Mouse (Mus musculus) cerebellum, postnatal 10 days (tissue): ENCODE measurements around the gene Tedc2.

Experiments used
- DNase-seq, 2 experiments: peaks; one replicate each; pipeline ENCODE4 v3.0.0; 2021; ENCODE audit warnings: mixed read lengths in 2 of 2

The Tedc2 gene

DNA sequence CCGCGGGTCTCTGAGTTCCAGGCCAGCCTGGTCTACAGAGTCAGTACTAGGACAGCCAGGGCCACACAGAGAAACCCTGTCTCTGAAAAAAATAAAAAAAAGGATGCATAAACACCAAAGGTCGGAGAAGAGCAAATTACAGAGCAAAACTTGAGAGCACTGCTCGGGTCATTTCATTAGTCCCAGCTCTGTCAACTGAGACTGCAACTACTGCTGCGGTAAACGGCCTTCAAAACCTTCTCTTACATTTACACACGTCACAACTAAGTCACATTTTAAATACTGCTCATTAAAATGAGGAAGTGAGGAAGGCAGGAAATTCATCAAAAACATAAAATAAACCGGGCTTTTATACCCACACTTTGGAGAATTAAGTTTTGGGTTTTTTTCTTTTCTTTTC lies 27.8 kb downstream of the Tedc2 start:
- DNase-seq = no peak

DNA sequence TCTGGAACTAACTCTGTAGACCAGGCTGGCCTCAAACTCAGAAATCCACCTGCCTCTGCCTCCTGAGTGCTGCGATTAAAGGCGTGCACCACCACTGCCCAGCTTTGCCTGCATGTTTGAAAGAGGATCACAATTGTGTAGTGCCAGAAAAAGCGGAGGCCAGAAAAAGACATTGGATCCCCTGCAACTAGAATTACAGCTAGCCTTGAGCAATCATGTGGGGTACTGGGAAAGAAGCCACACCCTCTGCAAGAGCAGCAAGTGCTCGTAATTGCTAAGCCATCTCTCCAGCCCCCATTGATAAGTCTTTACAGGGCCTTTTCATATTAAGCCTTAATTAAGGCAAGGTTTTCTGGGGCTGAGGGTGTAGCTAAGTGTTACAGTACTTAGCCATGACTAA lies 29.2 kb downstream of the Tedc2 start:
- DNase-seq = no peak

DNA sequence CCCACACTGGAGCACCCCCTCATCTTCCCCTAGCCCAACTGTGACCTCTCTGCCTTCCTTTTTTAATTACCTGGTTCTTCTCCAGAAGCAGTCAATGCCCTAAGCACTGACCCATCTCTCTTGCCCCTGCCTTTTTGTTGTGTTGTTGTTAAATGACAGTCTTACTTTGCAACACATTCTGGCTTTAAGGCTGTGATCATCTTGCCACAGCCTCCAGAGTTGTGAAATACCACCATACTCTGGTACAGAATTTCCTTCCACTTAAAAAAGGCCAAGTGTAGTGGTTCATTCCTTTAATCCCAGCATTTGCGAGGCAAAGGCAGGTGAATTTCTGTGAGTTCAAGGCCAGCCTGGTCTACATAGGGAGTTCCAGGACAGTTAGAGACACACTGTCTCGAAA lies 29.7 kb downstream of the Tedc2 start:
- DNase-seq = no peak

DNA sequence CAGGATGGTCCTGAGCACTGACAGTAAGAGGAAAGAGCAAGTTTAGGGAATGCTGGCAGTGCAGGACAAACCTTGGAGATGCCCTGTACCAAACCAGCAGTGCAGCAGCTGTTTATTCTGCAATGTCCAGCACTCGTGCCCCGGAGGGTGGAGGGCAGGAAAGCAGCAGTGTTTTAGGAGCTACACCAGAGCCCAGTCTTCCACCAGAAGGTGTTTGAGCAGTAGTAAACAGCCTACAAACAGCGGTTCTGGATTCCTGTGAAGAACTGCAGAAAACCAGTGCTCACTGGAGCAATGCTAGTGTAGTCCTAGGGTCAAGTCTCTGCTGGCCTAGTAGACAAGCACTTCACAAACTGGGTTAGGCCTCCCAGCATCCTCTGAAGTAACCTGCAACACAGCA lies 46.4 kb downstream of the Tedc2 start:
- DNase-seq = no peak

DNA sequence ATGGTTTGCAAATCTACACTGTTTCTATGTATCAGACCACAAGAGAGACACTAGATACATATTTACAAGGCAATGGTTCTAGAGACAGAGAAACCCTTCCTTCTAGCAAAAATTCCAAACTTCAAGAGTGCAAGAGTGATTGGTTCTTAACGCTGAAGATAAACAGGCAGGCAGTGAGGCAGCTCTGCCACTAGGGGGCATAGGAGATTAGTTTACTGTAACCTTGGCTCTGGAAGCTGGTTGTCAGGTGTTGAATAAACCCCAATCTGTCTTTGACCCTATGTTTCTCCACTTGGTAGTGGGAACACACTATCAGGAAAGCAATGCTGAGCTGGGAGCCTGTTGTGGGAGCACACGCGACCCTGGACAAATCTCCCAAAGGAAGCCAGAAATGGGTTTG lies 47.2 kb downstream of the Tedc2 start:
- peak; percentile 87 to 94 for DNase-seq

DNA sequence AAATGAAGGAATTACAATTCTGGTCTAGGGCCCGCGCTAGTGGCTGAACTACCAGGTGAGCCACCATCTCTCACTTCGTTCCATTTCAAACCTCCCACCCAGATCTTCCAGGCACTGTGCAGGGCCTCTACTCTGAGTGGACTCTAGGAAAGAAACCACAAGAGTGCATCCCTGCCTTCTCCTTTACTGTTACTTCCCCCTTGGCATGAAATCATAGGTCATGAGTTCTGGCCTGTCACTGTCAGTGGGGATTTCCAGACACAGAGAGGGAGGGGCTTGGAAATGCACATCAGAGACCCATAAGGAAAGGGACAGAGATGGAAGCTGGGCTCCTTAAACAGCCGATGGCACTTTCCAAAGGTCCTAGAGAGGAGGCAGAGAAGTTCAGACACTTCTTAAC lies 48.9 kb downstream of the Tedc2 start:
- DNase-seq = no peak

DNA sequence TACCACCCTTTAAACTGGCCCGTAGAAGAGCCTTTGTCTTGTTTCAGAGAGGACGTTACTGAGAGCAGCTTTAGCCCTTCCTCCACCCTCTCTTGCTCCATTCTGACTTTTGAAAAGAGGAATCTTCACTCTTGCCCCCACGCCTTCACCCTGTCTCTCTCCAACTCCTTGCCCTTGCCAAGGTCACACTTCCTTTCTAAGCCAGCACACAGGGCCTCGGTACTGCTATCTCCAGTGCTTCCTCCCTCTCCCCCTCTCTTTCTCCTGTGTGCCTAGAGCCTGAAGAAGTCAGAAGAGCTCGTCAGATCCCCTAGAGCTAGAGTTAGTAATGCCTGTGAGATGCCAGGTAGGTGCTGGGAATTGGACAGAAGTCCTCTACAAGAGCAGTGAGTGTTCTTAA lies 49.9 kb downstream of the Tedc2 start:
- DNase-seq = no peak

DNA sequence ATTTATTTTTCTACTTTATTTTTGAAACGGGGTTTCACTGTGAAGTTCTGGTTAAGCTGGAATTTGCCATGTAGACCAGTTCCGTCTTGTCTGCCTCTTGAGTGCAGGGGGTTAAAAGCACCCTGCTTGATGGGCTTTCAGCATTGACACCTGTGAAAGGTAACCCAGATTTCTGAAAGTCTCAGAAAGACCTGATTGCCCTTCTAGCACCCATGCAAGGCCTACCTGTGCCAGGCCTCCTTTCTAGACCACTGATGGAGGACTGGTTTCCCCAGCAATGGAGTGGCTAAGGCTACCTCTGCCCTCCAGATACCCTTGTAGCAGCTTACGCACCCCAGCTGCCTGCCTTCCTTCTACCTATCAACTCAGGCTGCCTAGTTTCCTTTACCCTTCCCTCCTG lies 50.5 kb downstream of the Tedc2 start:
- DNase-seq = no peak

DNA sequence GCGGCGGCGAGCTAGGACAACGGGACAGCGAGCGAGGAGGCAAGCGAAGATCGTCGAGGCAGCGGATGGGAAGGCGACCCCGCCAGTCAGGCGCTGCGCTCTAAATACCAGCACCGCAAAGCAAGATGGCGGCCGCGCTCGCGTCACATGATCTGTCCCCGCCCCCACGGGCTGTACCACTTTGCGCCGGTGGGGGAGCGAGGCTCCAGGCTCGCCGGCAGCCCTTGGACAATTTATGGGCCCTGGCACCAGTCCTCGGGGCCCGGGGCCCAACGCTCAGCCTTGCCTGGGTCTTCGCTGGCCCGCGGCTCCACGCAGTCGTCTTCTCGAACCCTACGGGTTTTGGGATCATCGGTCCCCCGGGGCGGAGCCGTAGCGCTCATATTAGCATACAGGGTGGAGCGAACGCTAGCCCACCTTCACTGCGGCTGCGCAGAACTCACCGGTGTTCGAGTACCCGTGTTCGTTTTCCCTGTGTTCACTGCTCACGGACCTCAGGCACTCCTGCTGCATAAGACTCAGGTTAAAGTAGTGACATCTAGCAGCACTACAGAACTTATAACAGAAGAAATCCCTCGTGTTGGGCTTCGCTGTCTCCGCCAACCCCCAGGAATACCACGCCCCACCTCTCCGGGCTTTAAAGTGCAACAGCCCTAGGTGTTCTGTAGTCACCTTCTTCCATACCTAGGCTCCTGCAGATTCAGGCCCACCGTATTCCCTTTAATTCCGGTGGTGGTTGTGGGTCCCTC lies 51.2 kb downstream of the Tedc2 start, which contains the start of gene Atp6v0c:
Gene Atp6v0c, minus strand, starts transcription at position 386 of the 749 bp plus-strand sequence.
- peak; percentile 98 for DNase-seq

DNA sequence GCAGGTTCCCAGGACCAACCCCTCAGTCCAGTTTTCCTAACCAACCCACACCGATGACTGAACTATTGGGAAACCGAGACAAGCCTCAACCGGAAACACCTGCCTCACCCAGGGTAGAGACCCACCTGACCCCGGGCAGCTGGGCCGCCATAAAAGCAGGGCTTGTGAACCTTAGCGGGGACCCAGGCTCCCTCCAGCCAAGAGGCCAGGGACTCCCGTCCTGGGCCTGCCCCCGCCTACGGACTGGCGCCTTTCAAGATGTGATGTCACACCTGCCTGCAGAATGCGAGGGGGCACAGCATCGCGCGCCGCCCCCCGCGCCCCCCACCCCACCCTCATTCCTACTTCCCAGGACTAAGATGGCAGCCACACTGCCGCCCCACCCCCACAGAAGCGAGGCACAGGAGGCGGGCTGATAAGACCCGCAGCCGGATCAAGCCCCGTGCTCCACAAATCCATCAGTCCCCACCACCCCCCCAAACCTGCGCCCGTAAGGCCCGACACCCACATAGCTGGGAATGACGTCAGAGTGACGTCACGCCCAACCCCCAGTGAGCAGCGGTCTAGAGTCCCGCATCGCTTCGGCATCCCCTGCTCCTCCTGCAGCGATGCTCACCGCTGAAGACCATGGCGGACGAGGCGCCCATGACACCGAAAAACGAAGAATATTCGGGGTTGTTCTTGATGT lies 51.9 kb downstream of the Tedc2 start:
- peak; percentile 85 to 87 for DNase-seq

DNA sequence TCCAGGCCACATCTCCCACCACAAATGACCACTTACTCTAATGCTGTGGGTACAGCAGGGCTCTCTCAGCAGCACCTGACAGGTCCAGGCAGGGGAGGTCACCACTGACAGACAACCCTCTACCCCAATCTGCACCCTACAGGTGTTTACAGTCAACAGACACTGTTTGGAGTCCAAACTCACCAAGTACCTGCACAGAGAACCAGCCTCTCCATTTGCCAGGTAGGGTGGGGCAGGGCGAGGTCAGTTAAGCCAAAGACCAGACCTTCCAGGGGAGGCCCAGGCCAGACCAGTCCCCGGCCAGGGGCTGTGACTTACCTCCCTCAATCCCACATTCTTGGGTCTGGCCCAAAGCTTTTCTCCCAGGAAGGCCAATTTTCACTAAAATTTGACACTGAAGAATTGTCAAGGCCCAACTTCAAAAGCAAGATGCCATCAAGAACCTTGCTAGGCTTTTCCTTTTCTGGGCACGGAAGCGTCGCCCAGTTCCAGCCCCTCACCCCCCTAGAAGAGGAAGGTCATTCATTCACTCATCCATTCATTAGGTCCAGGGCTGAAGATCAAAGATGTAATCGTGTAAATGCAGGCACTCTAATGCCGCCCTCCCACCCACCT lies 52.7 kb downstream of the Tedc2 start:
- DNase-seq = no peak

DNA sequence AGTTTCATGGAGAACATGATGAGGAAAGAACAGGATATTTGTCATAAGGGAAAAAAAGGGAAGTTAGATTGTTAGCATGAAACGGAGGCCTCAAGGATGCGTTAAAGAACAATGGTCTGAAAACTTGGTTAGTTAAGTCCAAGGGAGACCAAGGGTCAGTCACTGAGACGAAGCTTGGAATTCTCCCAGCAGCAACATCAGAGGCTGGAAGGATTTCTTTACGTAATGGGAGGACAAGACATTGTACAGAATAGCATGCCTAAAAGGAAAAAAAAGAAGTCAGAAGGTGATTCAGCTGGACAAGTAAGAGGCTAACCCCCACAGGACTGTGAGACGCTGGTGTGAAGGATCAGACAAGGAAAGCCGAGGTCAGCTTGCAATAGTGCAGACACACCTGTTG lies 53.5 kb downstream of the Tedc2 start:
- DNase-seq = no peak
